Mouse (Mus musculus) layer of hippocampus, adult 2 months (tissue): ENCODE data around the gene Col28a1. TPM values are rescaled to one million over a fixed set of nuclear protein-coding genes. Genes with fewer than 3 reads are reported as not detected.

ENCODE experiments used
- DNase-seq, 2 experiments: peaks; one replicate each; pipeline ENCODE4 v3.0.0; 2022; ENCODE audit warnings: low spot score in 2 of 2
- H3K27ac ChIP-seq: fragments of 200-600 bp; 2 replicates; pipeline ENCODE4 v1.8.1; 2022
- H3K4me3 ChIP-seq: fragments of 200-600 bp; 2 replicates; pipeline ENCODE4 v1.8.1; 2022; ENCODE audit warnings: mild to moderate bottlenecking
- CTCF ChIP-seq: fragments of 200-600 bp; conservative IDR thresholded peaks from 2 replicates; pipeline ENCODE4 v1.8.1; 2022; ENCODE audit warnings: antibody characterized with exemption, mild to moderate bottlenecking, moderate library complexity
- total RNA-seq, 2 experiments: library from RNA; stranded (reverse); gene quantifications; 2 replicates each; pipeline ENCODE4 v1.2.3; 2021

Col28a1 gene
- total RNA-seq, 2 experiments from 2014 or later, result 0.25 to 0.54 TPM

DNA sequence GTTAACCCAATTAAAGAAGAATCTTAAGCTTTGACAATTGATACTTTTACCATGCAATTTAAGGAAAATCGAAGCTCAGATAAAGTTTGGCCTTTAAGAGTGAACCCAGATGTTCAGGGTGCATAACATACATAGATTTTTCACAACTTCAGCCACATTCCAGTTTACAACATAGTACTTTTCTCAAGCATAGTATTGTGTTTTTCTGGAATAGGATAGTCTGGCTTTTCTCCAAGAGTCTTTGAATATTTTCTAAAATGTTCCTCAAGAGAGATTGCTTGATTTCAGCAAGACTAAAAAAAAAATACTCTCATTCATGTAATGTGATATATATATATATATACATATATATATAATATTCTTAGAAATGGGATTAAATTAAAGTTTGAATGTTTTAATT, 27.7 kb downstream of the Col28a1 start:
- no peak for DNase-seq
- H3K27ac ChIP-seq, result no peak overlapping the region
- no peak for TF ChIP-seq CTCF
- no peak overlapping the region for H3K4me3 ChIP-seq

GRCm38 (mm10) chr6:8160001-8160400, 32.4 kb downstream of the Col28a1 start:
- Histone ChIP-seq H3K27ac (no peak overlapping the region), H3K4me3 (no peak overlapping the region)
- DNase-seq, result no peak
- TF ChIP-seq CTCF, result no peak

- Histone ChIP-seq H3K27ac (peak overlapping the region; percentile 20; the same call in 1 of the 2 replicates), H3K4me3 (no peak overlapping the region)
- TF ChIP-seq CTCF, result no peak
- DNase-seq, result peak; percentile 24 to 51
Observed at GRCm38 (mm10) chr6:8157121-8157520, 35.3 kb downstream of the Col28a1 start.

GRCm38 (mm10) chr6:8152551-8153361, 39.7 kb downstream of the Col28a1 start:
- no peak for DNase-seq
- TF ChIP-seq CTCF, result no peak
- H3K4me3 ChIP-seq, result no peak overlapping the region
- H3K27ac ChIP-seq, result no peak overlapping the region

- Histone ChIP-seq H3K27ac (no peak overlapping the region), H3K4me3 (no peak overlapping the region)
- TF ChIP-seq CTCF, result no peak
- DNase-seq, result no peak
Observed at GRCm38 (mm10) chr6:8148916-8149315, 43.5 kb downstream of the Col28a1 start.

DNA sequence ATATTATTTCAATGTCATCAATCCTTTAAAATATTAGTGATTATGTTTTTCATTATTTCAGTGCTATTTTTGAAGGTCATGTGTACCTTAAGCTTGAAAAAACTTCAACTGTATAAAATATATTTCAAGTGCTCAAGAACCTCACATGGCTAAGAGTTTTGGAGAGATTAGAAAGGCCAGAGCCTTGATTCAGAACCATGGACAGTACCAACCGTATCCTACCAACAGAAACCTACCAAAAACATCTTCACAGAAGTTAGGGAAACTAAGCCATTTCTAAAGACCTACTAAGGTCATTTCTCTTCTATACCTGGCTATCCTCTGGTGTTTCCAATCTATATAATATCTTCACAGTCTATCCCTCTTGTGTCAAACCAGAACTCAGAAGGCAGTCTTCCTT, 50.5 kb downstream of the Col28a1 start:
- no peak for DNase-seq
- no peak overlapping the region for H3K27ac ChIP-seq
- no peak overlapping the region for H3K4me3 ChIP-seq
- no peak for TF ChIP-seq CTCF

DNA sequence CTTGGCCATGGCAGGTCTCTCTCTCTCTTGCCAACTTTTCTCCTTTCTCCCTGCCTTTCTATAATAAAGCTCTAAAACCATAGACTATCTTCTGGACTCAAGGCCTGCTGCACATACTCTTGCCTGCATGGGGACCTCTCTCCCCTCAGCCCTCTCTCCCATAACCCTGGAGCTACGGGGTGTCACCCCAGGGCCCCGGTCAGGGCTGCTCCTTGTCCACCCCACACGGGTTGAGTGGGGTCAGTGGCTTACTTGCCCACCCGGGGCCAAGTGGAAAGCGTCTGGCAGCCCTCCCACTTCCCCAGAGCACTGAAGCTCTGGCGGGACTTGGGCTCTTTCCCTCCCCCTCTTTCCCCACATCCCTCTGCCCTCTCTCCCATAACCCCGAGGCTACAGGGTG, 62.3 kb downstream of the Col28a1 start:
- DNase-seq, result no peak
- H3K4me3 ChIP-seq, result no peak overlapping the region
- TF ChIP-seq CTCF, result no peak
- no peak overlapping the region for H3K27ac ChIP-seq

DNA sequence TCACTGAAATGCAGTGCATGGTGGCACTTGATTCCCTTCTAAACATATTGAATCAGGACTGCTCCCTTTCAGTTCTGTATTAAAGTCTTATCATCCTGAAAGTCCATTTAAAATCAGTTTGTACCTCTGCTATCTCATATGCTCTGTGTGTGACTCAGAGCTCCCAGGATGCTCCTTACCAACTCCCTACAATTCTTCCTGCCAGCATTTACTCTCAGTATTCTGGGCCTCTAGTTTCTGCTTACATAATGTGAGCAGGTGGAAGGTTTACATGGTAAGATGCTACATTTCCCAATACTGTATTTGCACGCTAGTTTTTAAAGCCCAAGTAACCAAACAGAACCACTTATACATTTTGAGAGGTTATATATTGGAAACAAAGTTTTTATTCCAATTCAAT, 64.3 kb downstream of the Col28a1 start:
- TF ChIP-seq CTCF, result no peak
- DNase-seq, result no peak
- H3K4me3 ChIP-seq, result no peak overlapping the region
- H3K27ac ChIP-seq, result no peak overlapping the region

GRCm38 (mm10) chr6:8126545-8126944, 65.9 kb downstream of the Col28a1 start:
- Histone ChIP-seq H3K27ac (no peak overlapping the region), H3K4me3 (no peak overlapping the region)
- no peak for TF ChIP-seq CTCF
- no peak for DNase-seq

- DNase-seq, result no peak
- H3K4me3 ChIP-seq, result no peak overlapping the region
- no peak overlapping the region for H3K27ac ChIP-seq
- no peak for TF ChIP-seq CTCF
Observed at GRCm38 (mm10) chr6:8119116-8119515, 73.3 kb downstream of the Col28a1 start.

DNA sequence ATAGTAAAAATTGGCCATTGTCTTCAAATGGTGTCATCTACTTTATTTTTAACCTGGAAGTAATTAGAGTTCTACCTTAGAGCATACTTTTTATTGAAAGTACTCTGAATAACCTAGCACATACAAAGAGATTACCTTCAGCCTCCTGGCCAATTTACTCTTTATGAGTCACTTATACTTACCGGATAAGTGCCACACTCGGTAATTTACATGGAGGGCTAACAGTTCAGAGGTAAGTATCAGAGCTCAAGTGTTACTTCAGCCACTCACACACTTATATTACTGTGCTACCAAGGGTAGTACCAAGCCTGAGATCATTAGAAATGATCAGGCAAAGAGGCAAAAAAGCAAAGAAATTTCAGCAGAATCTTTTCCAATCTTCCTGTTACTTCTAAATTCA, 73.8 kb downstream of the Col28a1 start:
- Histone ChIP-seq H3K4me3 (no peak overlapping the region), H3K27ac (no peak overlapping the region)
- no peak for TF ChIP-seq CTCF
- DNase-seq, result no peak

DNA sequence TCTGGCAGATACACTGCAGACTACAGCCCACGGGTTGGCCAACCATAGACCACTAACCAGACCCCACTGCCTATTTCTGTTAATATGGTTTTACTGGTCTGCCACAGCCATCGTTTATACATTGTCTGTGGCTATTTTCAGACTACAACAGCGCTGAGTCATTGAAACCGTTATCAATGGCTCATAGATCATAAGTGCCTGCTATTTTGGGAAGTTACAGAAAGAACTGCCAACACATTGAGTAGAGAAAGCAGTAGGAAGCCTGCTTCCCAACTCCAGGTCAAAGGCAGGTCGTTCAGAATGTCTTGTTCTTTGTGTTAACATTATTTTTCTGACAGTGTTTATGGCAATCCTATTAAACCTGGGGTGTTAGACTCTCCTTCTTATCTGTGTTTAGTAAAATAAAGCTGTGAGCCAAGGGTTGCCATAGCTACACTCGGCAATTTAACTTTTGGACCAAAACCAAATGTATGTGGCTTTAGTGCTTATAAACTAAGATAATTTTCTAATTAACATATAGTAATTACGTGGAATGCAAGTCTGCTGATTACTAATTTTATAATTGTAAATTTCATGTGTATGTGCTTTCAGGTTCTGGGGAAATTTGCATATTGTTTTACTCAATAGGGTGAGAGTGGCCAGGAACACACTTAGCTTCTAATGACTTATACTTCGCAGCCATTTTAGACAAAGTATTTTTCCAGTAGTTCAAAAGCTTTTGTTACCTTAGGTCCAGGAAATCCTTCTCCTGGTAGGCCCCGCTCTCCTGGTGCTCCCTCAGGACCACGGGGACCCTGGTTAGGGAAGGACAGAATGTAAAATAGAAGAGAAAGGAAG, 86.3 kb downstream of the Col28a1 start:
- no peak overlapping the region for H3K27ac ChIP-seq
- DNase-seq, result no peak
- no peak for TF ChIP-seq CTCF
- no peak overlapping the region for H3K4me3 ChIP-seq

DNA sequence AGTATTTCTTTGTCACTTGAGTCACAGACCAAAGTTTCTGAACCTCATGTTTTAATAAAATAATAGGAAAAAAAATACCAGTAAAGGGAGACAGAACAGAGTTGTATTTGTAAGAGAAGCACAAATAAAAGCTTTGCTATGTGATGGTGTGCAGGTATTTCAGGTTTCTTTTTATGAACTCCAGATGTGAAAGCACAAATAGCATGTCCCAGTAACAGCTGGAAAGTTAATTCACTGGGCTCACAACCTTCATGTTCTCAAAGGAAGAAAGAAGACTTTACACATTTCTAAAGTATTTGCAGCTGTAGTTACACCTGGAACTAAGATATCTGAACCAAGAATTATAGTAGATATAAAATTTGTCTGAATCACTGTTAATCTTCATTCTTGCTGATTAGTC, 91.2 kb downstream of the Col28a1 start:
- Histone ChIP-seq H3K4me3 (no peak overlapping the region), H3K27ac (no peak overlapping the region)
- no peak for TF ChIP-seq CTCF
- no peak for DNase-seq
